Mouse (Mus musculus): ENCODE measurements at regions not wholly inside any gene's neighbourhood (a gene's known extent, or its start where the extent isn't known, plus 50 kb on each side); places are given as distances from the start of the nearest gene placed in this dataset.

GRCm38 (mm10) chr4:55843727-55844401 is 311.6 kb upstream of the Klf4 start:
- no peak for TF ChIP-seq GATA1 (IDR thresholded peaks at IDR 0.05; ENCODE audit: borderline replicate concordance, low read length)
- TF ChIP-seq FLI1 (IDR thresholded peaks at IDR 0.05; ENCODE audit: low read length), result no peak
